Mouse (Mus musculus): ENCODE data around the gene Lamtor2.

DNA sequence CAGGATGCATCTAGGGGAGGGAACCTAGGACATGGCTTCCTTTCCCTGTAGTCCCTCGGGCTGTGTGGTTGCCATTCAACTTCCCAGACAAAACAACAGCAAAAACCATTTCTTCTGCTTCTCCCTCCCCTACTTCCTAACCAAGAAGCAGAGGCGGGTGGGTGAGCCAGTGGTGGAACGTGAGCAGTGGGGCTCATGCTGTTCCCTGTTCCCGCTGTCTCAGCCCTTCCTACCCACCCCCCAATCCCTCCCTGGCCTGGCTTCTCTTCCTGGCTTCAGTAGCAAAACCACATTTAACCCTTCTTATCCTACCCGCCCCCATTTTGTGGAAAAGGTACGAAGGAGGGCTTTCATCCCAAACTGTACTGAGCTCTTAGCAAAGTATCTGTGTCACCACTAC lies 47.8 kb downstream of the Lamtor2 start:
- TF ChIP-seq CTCF (IDR thresholded peaks at IDR 0.05; ENCODE audit: control insufficient read depth, insufficient read depth, insufficient read length) (no peak), USF1 (IDR thresholded peaks at IDR 0.05; ENCODE audit: low read depth) (no peak), MAX (IDR thresholded peaks at IDR 0.05) (no peak), CEBPB (IDR thresholded peaks at IDR 0.05; ENCODE audit: low read depth) (no peak), MYOG (IDR thresholded peaks at IDR 0.05; ENCODE audit: control insufficient read depth, extremely low read depth, insufficient read length) (no peak), FOSL1 (IDR thresholded peaks at IDR 0.05; ENCODE audit: insufficient read depth, low read length, poor library complexity, severe bottlenecking) (no peak)

All from C2C12 (cell line).